Mouse (Mus musculus): ENCODE measurements around the gene Wdfy4. TPM values are rescaled to one million over a fixed set of nuclear protein-coding genes. Genes with fewer than 3 reads are reported as not detected.

Gene Wdfy4
- polyA plus RNA-seq, 1 experiment from 2014 or later = 2.6 TPM

- no peaks in the 10 kb centered on the region for H3K36me3 ChIP-seq (replicated peaks; ENCODE audit: insufficient read depth, low read length)
- no peak overlapping the region for H3K9ac ChIP-seq (replicated peaks)
- TF ChIP-seq EP300 (IDR thresholded peaks at IDR 0.05; ENCODE audit: low read depth) (no peak), CTCF (IDR thresholded peaks at IDR 0.05; ENCODE audit: low read depth) (no peak)
- no peak overlapping the region for H3K4me2 ChIP-seq (ENCODE audit: low read depth, low read length)
- no peak overlapping the region for H3K27ac ChIP-seq (ENCODE audit: low read depth)
- WGBS (ENCODE audit: insufficient replicate concordance) = 60% methylated on average over 10 of the region's 10 CpGs
- ATAC-seq (no peak), DNase-seq (no peak)
- no peaks in the 10 kb centered on the region for H3K27me3 ChIP-seq (ENCODE audit: insufficient read depth, low read length)
- no peaks in the 10 kb centered on the region for H3K9me3 ChIP-seq (ENCODE audit: low read length)
- peaks cover 2% of the 10 kb centered on the region; the same call in 1 of the 2 replicates for H3K4me1 ChIP-seq (ENCODE audit: insufficient read depth)
- no peak overlapping the region for H3K4me3 ChIP-seq (ENCODE audit: low read depth, low read length)
Observed at GRCm38 (mm10) chr14:32999511-32999910, 185.8 kb downstream of the Wdfy4 start.

- Histone ChIP-seq H3K9ac (replicated peaks) (no peak overlapping the region), H3K4me3 (ENCODE audit: low read depth, low read length) (no peak overlapping the region), H3K9me3 (ENCODE audit: low read length) (no peaks in the 10 kb centered on the region), H3K27me3 (ENCODE audit: insufficient read depth, low read length) (no peaks in the 10 kb centered on the region), H3K36me3 (replicated peaks; ENCODE audit: insufficient read depth, low read length) (no peaks in the 10 kb centered on the region), H3K4me2 (ENCODE audit: low read depth, low read length) (peak overlapping the region; percentile 20), H3K27ac (ENCODE audit: low read depth) (no peak overlapping the region), H3K4me1 (ENCODE audit: insufficient read depth) (peaks cover 2% of the 10 kb centered on the region; the same call in 1 of the 2 replicates)
- DNase-seq (no peak), ATAC-seq (no peak)
- WGBS (ENCODE audit: insufficient replicate concordance) = 47% methylated on average over 10 of the region's 10 CpGs
- TF ChIP-seq EP300 (IDR thresholded peaks at IDR 0.05; ENCODE audit: low read depth) (no peak), CTCF (IDR thresholded peaks at IDR 0.05; ENCODE audit: low read depth) (no peak)
Observed at GRCm38 (mm10) chr14:32994954-32995636, 190.2 kb downstream of the Wdfy4 start.

GRCm38 (mm10) chr14:32991082-32991481 is 194.2 kb downstream of the Wdfy4 start, which contains the start of gene Lrrc18:
Lrrc18 (plus strand) TSS chr14:32991382.
- no peak for DNase-seq
- TF ChIP-seq EP300 (IDR thresholded peaks at IDR 0.05; ENCODE audit: low read depth) (no peak), CTCF (IDR thresholded peaks at IDR 0.05; ENCODE audit: low read depth) (no peak)
- no peak for ATAC-seq
- Histone ChIP-seq H3K9ac (replicated peaks) (no peak within 1 kb of the TSS), H3K4me3 (ENCODE audit: low read depth, low read length) (no peak within 1 kb of the TSS), H3K4me2 (ENCODE audit: low read depth, low read length) (no peak within 1 kb of the TSS), H3K27ac (ENCODE audit: low read depth) (no peak within 1 kb of the TSS), H3K4me1 (ENCODE audit: insufficient read depth) (peaks cover 2% of the 10 kb centered on the region; the same call in 1 of the 2 replicates), H3K36me3 (replicated peaks; ENCODE audit: insufficient read depth, low read length) (no peaks in the 10 kb centered on the region), H3K9me3 (ENCODE audit: low read length) (no peaks in the 10 kb centered on the region), H3K27me3 (ENCODE audit: insufficient read depth, low read length) (no peaks in the 10 kb centered on the region)
- WGBS (ENCODE audit: insufficient replicate concordance) = 81% methylated on average over 2 of the region's 2 CpGs

GRCm38 (mm10) chr14:32986659-32987058 is 198.6 kb downstream of the Wdfy4 start:
- no peak for DNase-seq
- WGBS (ENCODE audit: insufficient replicate concordance) = 57% methylated on average over 4 of the region's 4 CpGs
- Histone ChIP-seq H3K4me2 (ENCODE audit: low read depth, low read length) (no peak overlapping the region), H3K36me3 (replicated peaks; ENCODE audit: insufficient read depth, low read length) (no peaks in the 10 kb centered on the region; the same call in 1 of the 2 replicates), H3K4me1 (ENCODE audit: insufficient read depth) (no peaks in the 10 kb centered on the region), H3K4me3 (ENCODE audit: low read depth, low read length) (no peak overlapping the region), H3K9ac (replicated peaks) (no peak overlapping the region), H3K27ac (ENCODE audit: low read depth) (no peak overlapping the region), H3K9me3 (ENCODE audit: low read length) (no peaks in the 10 kb centered on the region), H3K27me3 (ENCODE audit: insufficient read depth, low read length) (no peaks in the 10 kb centered on the region)
- ATAC-seq = no peak
- TF ChIP-seq CTCF (IDR thresholded peaks at IDR 0.05; ENCODE audit: low read depth) (no peak), EP300 (IDR thresholded peaks at IDR 0.05; ENCODE audit: low read depth) (no peak)

- no peak overlapping the region for H3K9ac ChIP-seq (replicated peaks)
- DNase-seq = no peak
- H3K27me3 ChIP-seq (ENCODE audit: insufficient read depth, low read length) = no peaks in the 10 kb centered on the region
- 61% methylated on average over 6 of the region's 6 CpGs for WGBS (ENCODE audit: insufficient replicate concordance)
- H3K36me3 ChIP-seq (replicated peaks; ENCODE audit: insufficient read depth, low read length) = no peaks in the 10 kb centered on the region; the same call in 1 of the 2 replicates
- no peaks in the 10 kb centered on the region for H3K9me3 ChIP-seq (ENCODE audit: low read length)
- TF ChIP-seq EP300 (IDR thresholded peaks at IDR 0.05; ENCODE audit: low read depth) = no peak
- TF ChIP-seq CTCF (IDR thresholded peaks at IDR 0.05; ENCODE audit: low read depth) = no peak
- no peak overlapping the region for H3K4me3 ChIP-seq (ENCODE audit: low read depth, low read length)
- no peaks in the 10 kb centered on the region for H3K4me1 ChIP-seq (ENCODE audit: insufficient read depth)
- H3K4me2 ChIP-seq (ENCODE audit: low read depth, low read length) = no peak overlapping the region
- H3K27ac ChIP-seq (ENCODE audit: low read depth) = no peak overlapping the region
- ATAC-seq = no peak
Observed at GRCm38 (mm10) chr14:32984176-32984738, 201.1 kb downstream of the Wdfy4 start.

GRCm38 (mm10) chr14:32970700-32971099 is 214.6 kb downstream of the Wdfy4 start:
- H3K9me3 ChIP-seq (ENCODE audit: low read length) = no peaks in the 10 kb centered on the region
- H3K4me1 ChIP-seq (ENCODE audit: insufficient read depth) = no peaks in the 10 kb centered on the region
- DNase-seq (peak; percentile 45), ATAC-seq (peak; percentile 80)
- WGBS (ENCODE audit: insufficient replicate concordance) = 74% methylated on average over 9 of the region's 9 CpGs
- peaks cover 2% of the 10 kb centered on the region for H3K36me3 ChIP-seq (replicated peaks; ENCODE audit: insufficient read depth, low read length)
- H3K9ac ChIP-seq (replicated peaks) = no peak overlapping the region
- TF ChIP-seq EP300 (IDR thresholded peaks at IDR 0.05; ENCODE audit: low read depth) (no peak), CTCF (IDR thresholded peaks at IDR 0.05; ENCODE audit: low read depth) (no peak)
- H3K27me3 ChIP-seq (ENCODE audit: insufficient read depth, low read length) = no peaks in the 10 kb centered on the region
- H3K27ac ChIP-seq (ENCODE audit: low read depth) = no peak overlapping the region
- H3K4me3 ChIP-seq (ENCODE audit: low read depth, low read length) = no peak overlapping the region
- no peak overlapping the region for H3K4me2 ChIP-seq (ENCODE audit: low read depth, low read length)
